Mouse (Mus musculus) cerebellum, adult 11 months (tissue): ENCODE measurements around the gene D6Wsu163e.

ENCODE experiments used
- DNase-seq: peaks from one replicate; pipeline ENCODE4 v3.0.0; 2022

Gene D6Wsu163e

GRCm38 (mm10) chr6:126939487-126940171, at the start of gene D6Wsu163e, which contains the start of gene Rad51ap1:
D6Wsu163e (plus strand) TSS chr6:126939962.
Rad51ap1 (minus strand) TSS chr6:126939587.
- DNase-seq = peak; percentile 96

GRCm38 (mm10) chr6:126907378-126907777, 32.4 kb upstream of the D6Wsu163e start:
- DNase-seq = no peak

- no peak for DNase-seq
Measured at GRCm38 (mm10) chr6:126907876-126908275, 31.9 kb upstream of the D6Wsu163e start.

GRCm38 (mm10) chr6:126910727-126911126, 29.0 kb upstream of the D6Wsu163e start:
- DNase-seq = no peak

- no peak for DNase-seq
Measured at GRCm38 (mm10) chr6:126914928-126915327, 24.8 kb upstream of the D6Wsu163e start.

GRCm38 (mm10) chr6:126921111-126921881, 18.5 kb upstream of the D6Wsu163e start, which contains the start of gene Dyrk4:
Dyrk4 (minus strand) TSS chr6:126921839.
- DNase-seq = no peak

GRCm38 (mm10) chr6:126932896-126933295, 6.9 kb upstream of the D6Wsu163e start:
- no peak for DNase-seq

- DNase-seq = no peak
Measured at GRCm38 (mm10) chr6:126938047-126938446, 1.7 kb upstream of the D6Wsu163e start.

- no peak for DNase-seq
Measured at GRCm38 (mm10) chr6:126938853-126939486, 792 bp upstream of the D6Wsu163e start.

GRCm38 (mm10) chr6:126940451-126940850, 689 bp downstream of the D6Wsu163e start:
- DNase-seq = no peak

GRCm38 (mm10) chr6:126948336-126948735, 8.6 kb downstream of the D6Wsu163e start:
- DNase-seq = no peak

GRCm38 (mm10) chr6:126955734-126956133, 16.0 kb downstream of the D6Wsu163e start:
- DNase-seq = peak; percentile 57

GRCm38 (mm10) chr6:126961371-126962018, 21.7 kb downstream of the D6Wsu163e start:
- DNase-seq = no peak

- no peak for DNase-seq
Measured at GRCm38 (mm10) chr6:126962709-126963108, 22.9 kb downstream of the D6Wsu163e start.

GRCm38 (mm10) chr6:126963426-126963825, 23.7 kb downstream of the D6Wsu163e start:
- DNase-seq = no peak

- DNase-seq = no peak
Measured at GRCm38 (mm10) chr6:126966241-126967026, 26.7 kb downstream of the D6Wsu163e start.

- DNase-seq = no peak
Measured at GRCm38 (mm10) chr6:126981539-126982234, 41.9 kb downstream of the D6Wsu163e start.

GRCm38 (mm10) chr6:126993676-126994075, 53.9 kb downstream of the D6Wsu163e start:
- DNase-seq = no peak

GRCm38 (mm10) chr6:126995494-126995893, 55.7 kb downstream of the D6Wsu163e start:
- DNase-seq = no peak

GRCm38 (mm10) chr6:126996399-126996798, 56.6 kb downstream of the D6Wsu163e start:
- DNase-seq = no peak

- DNase-seq = no peak
Measured at GRCm38 (mm10) chr6:127005646-127006045, 65.9 kb downstream of the D6Wsu163e start.

- no peak for DNase-seq
Measured at GRCm38 (mm10) chr6:127006551-127006950, 66.8 kb downstream of the D6Wsu163e start.
